Mouse (Mus musculus) kidney, adult 2 months (tissue): ENCODE results near the gene Wnt5b. TPM values are rescaled to one million over a fixed set of nuclear protein-coding genes. Genes with fewer than 3 reads are reported as not detected.

ENCODE experiments used
- DNase-seq: peaks from one replicate; pipeline ENCODE4 v3.0.0; 2021
- H3K27ac ChIP-seq: fragments of 200-500 bp; 2 replicates; pipeline ENCODE4 v1.5.1; 2012; ENCODE audit warnings: low read depth, low read length, control low read depth, inconsistent platforms; ENCODE audit not compliant: insufficient read depth
- H3K27me3 ChIP-seq: fragments of 200-500 bp; replicated peaks from 2 replicates; pipeline ENCODE4 v1.6.1; 2012; ENCODE audit warnings: mild to moderate bottlenecking, moderate library complexity, low read length, inconsistent platforms; ENCODE audit not compliant: control insufficient read depth, insufficient read depth
- H3K36me3 ChIP-seq: fragments of 200-500 bp; 2 replicates; pipeline ENCODE4 v1.6.1; 2012; ENCODE audit warnings: mild to moderate bottlenecking, moderate library complexity, low read length, inconsistent platforms; ENCODE audit not compliant: control insufficient read depth, insufficient read depth
- H3K4me1 ChIP-seq: fragments of 200-500 bp; 2 replicates; pipeline ENCODE4 v1.6.1; 2011; ENCODE audit warnings: low read length; ENCODE audit not compliant: control insufficient read depth, insufficient read depth
- H3K4me3 ChIP-seq: fragments of 200-500 bp; 2 replicates; pipeline ENCODE4 v1.5.1; 2011; ENCODE audit warnings: mild to moderate bottlenecking, low read depth, low read length, control low read depth; ENCODE audit not compliant: insufficient read depth
- CTCF ChIP-seq: fragments of 200-500 bp; conservative IDR thresholded peaks from 2 replicates; pipeline ENCODE4 v1.5.1; 2011; ENCODE audit warnings: low read depth, mild to moderate bottlenecking, control low read depth, low read length, moderate library complexity, mixed read lengths; ENCODE audit not compliant: insufficient read depth, insufficient read length
- POLR2A ChIP-seq: fragments of 200-500 bp; IDR thresholded peaks from one replicate; pipeline ENCODE4 v1.6.1; 2011; ENCODE audit warnings: low read depth, low read length, control low read depth
- WGBS: fragments of 180-500 bp; shearing (Covaris S2); methylation state at CpG from one replicate; pipeline ENCODE4 v1.1.7; 2018; 5-methylcytosine and 5-hydroxymethylcytosine counted together
- polyA plus RNA-seq: library from polyadenylated mRNA; depleted of rRNA; stranded (reverse); fragments of >200 nt; gene quantifications from 2 replicates; pipeline ENCODE4 v1.2.3, GENCODE M21; 2012; rRNA removed

Wnt5b gene
- polyA plus RNA-seq, 1 experiment, result 6.2 TPM

GRCm38 (mm10) chr6:119387801-119388649 lies 156.1 kb downstream of the Wnt5b start:
- Histone ChIP-seq H3K36me3 (no peaks in the 10 kb centered on the region), H3K27ac (peak overlapping the region; percentile 34; the same call in 1 of the 2 replicates), H3K27me3 (no peaks in the 10 kb centered on the region), H3K4me1 (peaks cover 9% of the 10 kb centered on the region; the same call in 1 of the 2 replicates), H3K4me3 (peak overlapping the region; percentile 54)
- peak; percentile 59 for DNase-seq
- TF ChIP-seq CTCF, result no peak
- no peak for TF ChIP-seq POLR2A
- 2% methylated on average over 61 of the region's 76 CpGs for WGBS

GRCm38 (mm10) chr6:119386821-119387220 lies 157.3 kb downstream of the Wnt5b start:
- H3K4me1 ChIP-seq, result peaks cover 9% of the 10 kb centered on the region; the same call in 1 of the 2 replicates
- H3K27me3 ChIP-seq, result no peaks in the 10 kb centered on the region
- TF ChIP-seq POLR2A (no peak), CTCF (no peak)
- H3K4me3 ChIP-seq, result no peak overlapping the region
- H3K36me3 ChIP-seq, result no peaks in the 10 kb centered on the region
- no peak overlapping the region for H3K27ac ChIP-seq
- DNase-seq, result no peak
- WGBS, result 92% methylated on average over 1 of the region's 1 CpGs

DNA sequence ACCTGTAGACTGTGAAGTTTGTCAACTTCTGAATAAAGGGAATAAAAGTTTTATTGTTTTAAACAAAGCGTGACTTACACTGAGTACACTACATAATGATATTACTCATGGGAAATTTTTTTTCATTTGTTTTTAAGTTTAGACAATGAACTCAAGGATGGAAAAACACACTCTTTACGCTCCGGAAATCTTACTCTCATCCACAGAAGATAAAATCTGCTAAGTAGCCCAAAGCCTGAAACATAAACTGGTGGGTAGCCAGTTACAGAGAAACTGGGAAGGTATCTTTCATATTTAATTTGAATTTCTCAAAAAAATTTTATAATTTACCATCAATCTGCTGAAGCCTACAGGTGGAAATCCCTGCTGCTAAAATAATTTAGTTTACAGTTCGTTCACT lies 157.7 kb downstream of the Wnt5b start:
- Histone ChIP-seq H3K27ac (no peak overlapping the region), H3K36me3 (no peaks in the 10 kb centered on the region), H3K27me3 (no peaks in the 10 kb centered on the region), H3K4me1 (peaks cover 9% of the 10 kb centered on the region; the same call in 1 of the 2 replicates), H3K4me3 (no peak overlapping the region)
- WGBS, result 75% methylated on average over 4 of the region's 4 CpGs
- DNase-seq, result no peak
- TF ChIP-seq CTCF (no peak), POLR2A (no peak)

DNA sequence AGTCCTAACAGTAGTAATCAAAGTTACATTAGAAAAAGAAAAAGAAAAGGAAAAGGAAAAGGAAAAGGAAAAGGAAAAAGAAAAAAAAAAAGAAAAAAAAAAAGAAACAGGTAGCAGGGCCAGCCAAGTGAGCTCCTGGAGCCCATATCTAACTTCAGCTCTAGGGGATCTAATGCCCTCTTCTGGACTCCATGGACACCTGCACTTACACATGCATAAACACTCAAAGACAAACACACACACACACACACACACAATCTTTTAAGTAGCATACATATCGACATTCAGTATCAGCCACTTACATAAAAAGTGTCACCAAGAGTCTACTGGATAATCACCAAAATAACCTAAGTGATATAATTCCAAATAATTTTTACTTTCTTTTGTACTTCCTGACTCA lies 158.5 kb downstream of the Wnt5b start:
- no peaks in the 10 kb centered on the region for H3K27me3 ChIP-seq
- H3K36me3 ChIP-seq, result no peaks in the 10 kb centered on the region
- H3K27ac ChIP-seq, result no peak overlapping the region
- H3K4me3 ChIP-seq, result no peak overlapping the region
- WGBS, result 93% methylated on average over 1 of the region's 1 CpGs
- H3K4me1 ChIP-seq, result peaks cover 9% of the 10 kb centered on the region; the same call in 1 of the 2 replicates
- 0 out of 2 replicates have a peak, but pooled peaks have one; percentile 6 for TF ChIP-seq CTCF
- no peak for TF ChIP-seq POLR2A
- no peak for DNase-seq

Other genes with a start within 250 kb of the Wnt5b start
- gene Lrtm2, start 213.6 kb downstream of the Wnt5b start, polyA plus RNA-seq, result 3.0 and 4.1 TPM in 2 replicates
- 65.7 and 66.6 TPM in 2 replicates for gene Adipor2, start 126.6 kb downstream of the Wnt5b start, polyA plus RNA-seq
- 38.6 and 47.8 TPM in 2 replicates for gene Fbxl14, start 64.7 kb downstream of the Wnt5b start, polyA plus RNA-seq